Mouse (Mus musculus) left cerebral cortex, postnatal 10 days (tissue): ENCODE data around the gene Qsox1. TPM values are rescaled to one million over a fixed set of nuclear protein-coding genes. Genes with fewer than 3 reads are reported as not detected.

ENCODE experiments used
- DNase-seq, 2 experiments: peaks; one replicate each; pipeline ENCODE4 v3.0.0; 2021 to 2022; ENCODE audit warnings: low spot score in 2 of 2, mixed read lengths in 1 of 2; ENCODE audit errors: extremely low spot score in 1 of 2
- intact Hi-C: fragments of 180-260 bp; cut with DNase I; formaldehyde crosslinking; loops from one replicate; pipeline ENCODE4 v1.15.1; 2025
- total RNA-seq, 2 experiments: library from RNA; stranded (reverse); gene quantifications; 2 replicates each; pipeline ENCODE4 v1.2.3; 2021

Gene Qsox1
- total RNA-seq: 10 to 100 TPM; 30.9 to 32.3 TPM

- intact Hi-C loops: no loop called here
Measured at GRCm38 (mm10) chr1:155812581-155813499, at the start of gene Qsox1. TSS of gene Qsox1 (minus strand) at chr1:155812889.

GRCm38 (mm10) chr1:155854926-155855702 lies 42.4 kb upstream of the Qsox1 start:
- DNase-seq: peak in 1 of 2 experiments; percentile 3
- intact Hi-C loops: loop anchor here (10.0 kb wide), 1 partner anchor 280 kb away; no protein-coding TSS in a partner anchor

More at GRCm38 (mm10) chr1:155812581-155813499, at the start of gene Qsox1:
- DNase-seq: peak; percentile 63 to 90

- no peak for DNase-seq
- intact Hi-C loops: loop anchor here (10.0 kb wide), 1 partner anchor 278 kb away; no protein-coding TSS in a partner anchor
Measured at GRCm38 (mm10) chr1:155853009-155853408, 40.3 kb upstream of the Qsox1 start.

- DNase-seq: no peak
- intact Hi-C loops: no loop called here
Measured at GRCm38 (mm10) chr1:155844235-155844634, 31.5 kb upstream of the Qsox1 start.

DNA sequence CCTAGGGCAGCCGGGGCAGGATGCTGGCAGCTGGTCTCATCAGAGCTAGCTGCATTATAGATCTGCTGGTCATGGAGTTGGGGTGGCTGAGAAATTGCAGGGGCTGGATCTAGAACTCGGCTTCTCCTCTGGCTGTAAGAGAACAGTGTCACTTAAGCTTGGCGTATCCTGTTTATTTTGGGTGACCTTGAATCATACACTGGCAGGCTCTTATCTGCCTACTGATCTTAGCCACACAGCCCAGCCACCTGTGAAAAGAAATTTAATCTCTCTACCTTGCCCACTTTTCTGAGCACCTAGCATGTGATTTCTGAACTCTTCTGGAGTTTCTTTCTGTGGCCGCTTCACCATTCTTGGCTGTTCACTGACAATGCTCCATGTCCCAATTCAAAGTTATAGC lies 30.8 kb upstream of the Qsox1 start:
- no peak for DNase-seq
- intact Hi-C loops: no loop called here

- intact Hi-C loops: no loop called here
- no peak for DNase-seq
Measured at GRCm38 (mm10) chr1:155835667-155836066, 23.0 kb upstream of the Qsox1 start.

DNA sequence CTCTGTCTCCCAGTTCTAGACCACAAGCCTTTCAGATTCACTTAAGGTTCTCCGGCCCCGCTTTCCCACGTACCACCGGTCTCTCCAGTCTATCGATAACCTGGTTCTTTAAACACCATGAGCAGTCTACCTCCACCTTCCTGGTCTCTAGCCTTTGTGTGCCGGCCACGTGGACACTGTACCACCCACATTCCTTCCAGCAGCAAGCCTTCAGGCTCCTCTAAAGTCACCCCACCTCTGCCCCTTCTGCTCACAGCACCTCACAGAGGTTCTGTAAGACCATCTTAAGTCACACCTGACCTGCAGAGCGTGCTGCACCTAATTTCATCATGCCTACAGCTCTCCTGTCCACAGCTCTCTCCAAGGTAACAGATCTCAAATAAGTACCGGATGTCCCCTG lies 20.9 kb upstream of the Qsox1 start:
- intact Hi-C loops: no loop called here
- DNase-seq: no peak

- intact Hi-C loops: no loop called here
- no peak for DNase-seq
Measured at GRCm38 (mm10) chr1:155831958-155832357, 19.3 kb upstream of the Qsox1 start.

DNA sequence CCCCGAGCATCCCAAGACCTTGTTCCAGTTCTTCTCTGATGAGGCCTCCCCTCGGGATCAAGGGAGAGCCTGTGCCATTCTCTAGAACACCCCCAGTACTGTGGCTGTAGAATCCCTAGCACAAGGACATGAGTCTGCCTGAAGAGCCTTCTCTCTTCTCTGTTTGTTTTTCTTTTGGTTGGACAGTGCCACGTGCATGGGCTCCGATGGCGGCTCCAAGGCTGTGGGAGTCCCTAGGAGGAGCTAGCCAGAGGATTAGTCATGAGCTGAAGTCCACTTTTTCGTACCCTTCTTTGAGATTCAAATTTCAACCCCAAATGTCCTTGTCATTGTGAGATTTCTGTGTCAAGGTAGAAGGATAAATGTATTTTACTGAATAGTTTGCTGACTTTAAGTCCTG lies 18.2 kb upstream of the Qsox1 start:
- DNase-seq: no peak
- intact Hi-C loops: no loop called here

GRCm38 (mm10) chr1:155827703-155828295 lies 15.1 kb upstream of the Qsox1 start:
- DNase-seq: no peak
- intact Hi-C loops: no loop called here

DNA sequence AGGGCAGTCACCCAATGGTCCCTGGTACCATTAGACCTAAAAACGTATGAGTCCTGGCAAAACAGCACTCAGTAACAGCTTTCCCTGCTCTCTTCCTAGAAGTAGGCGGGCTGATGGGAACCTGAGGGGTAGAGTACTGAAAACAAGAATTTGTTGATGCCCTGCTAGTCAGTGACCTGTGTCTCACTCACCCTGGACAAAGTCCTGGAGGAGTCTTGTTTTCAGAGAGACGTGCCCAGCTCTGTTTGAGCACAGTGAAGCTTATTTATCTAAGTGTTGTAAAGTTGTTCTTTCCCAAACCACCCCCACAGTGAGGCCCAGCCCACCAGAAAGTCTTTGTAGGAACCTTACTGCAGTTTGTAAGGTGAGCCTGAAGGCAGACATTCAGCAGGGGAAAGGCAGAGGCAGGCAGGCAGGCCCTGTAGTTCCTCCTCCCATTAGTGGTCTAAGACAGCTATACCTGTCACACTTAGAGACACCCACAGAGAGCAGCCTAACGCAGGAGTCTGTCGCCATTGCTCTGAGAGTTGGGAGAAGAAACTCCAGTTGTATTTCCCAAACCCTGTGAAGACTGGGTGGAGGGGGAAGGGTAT lies 14.2 kb upstream of the Qsox1 start:
- intact Hi-C loops: no loop called here

GRCm38 (mm10) chr1:155825940-155826716 lies 13.4 kb upstream of the Qsox1 start:
- no peak for DNase-seq
- intact Hi-C loops: no loop called here

More for the DNA sequence above, 14.2 kb upstream of the Qsox1 start:
- no peak for DNase-seq

- intact Hi-C loops: no loop called here
Measured at GRCm38 (mm10) chr1:155820646-155821045, 8.0 kb upstream of the Qsox1 start.

GRCm38 (mm10) chr1:155816167-155816566 lies 3.5 kb upstream of the Qsox1 start:
- DNase-seq: no peak
- intact Hi-C loops: no loop called here

More at GRCm38 (mm10) chr1:155820646-155821045, 8.0 kb upstream of the Qsox1 start:
- no peak for DNase-seq

DNA sequence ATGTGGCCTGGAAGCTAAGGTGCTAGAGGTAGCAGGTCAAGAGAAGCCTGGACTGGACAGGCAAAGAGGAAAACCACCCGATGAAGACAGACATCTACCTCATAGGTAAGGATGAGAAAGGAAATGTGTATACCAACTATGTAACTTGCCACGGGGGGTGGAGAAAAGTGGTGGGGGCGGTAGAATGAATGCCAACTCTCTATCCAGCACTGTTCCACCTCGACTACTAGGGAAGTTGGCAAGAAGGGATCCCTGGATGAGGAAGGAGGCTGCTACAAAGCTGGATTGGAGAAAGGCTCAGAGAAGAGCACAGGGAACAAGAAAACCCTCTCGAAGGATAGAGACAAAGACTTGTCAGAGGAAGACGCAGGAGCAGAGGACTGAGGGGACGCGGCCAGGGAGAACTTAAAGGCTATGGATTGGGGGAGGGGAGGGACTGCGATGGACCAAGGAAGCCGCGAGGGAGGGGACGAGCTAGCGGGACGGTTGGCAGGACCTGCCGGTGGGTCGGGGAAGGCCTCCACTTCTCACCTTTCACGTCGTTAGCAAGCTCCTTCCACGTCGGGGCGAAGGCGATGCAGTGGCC lies 601 bp downstream of the Qsox1 start:
- DNase-seq: no peak
- intact Hi-C loops: no loop called here

GRCm38 (mm10) chr1:155810616-155811015 lies 2.1 kb downstream of the Qsox1 start:
- DNase-seq: no peak
- intact Hi-C loops: no loop called here

GRCm38 (mm10) chr1:155809706-155810442 lies 2.8 kb downstream of the Qsox1 start:
- intact Hi-C loops: no loop called here
- DNase-seq: no peak
